Mouse (Mus musculus) hindbrain, postnatal 0 days (tissue): ENCODE data around the gene Prr14l. TPM values are rescaled to one million over a fixed set of nuclear protein-coding genes. Genes with fewer than 3 reads are reported as not detected.

Source experiments
- ATAC-seq: fragments of 200-750 bp; cut with Nextera tagmentation; 2 replicates; pipeline ENCODE4 v1.8.0; 2017; ENCODE audit warnings: mild to moderate bottlenecking, moderate TSS enrichment, moderate library complexity
- DNase-seq: peaks from one replicate; pipeline ENCODE4 v3.0.0-alpha.2; 2015; ENCODE audit warnings: low spot score
- H3K27ac ChIP-seq: fragments of 300-500 bp; sonication (generic); 2 replicates; pipeline ENCODE4 v1.5.1; 2014; ENCODE audit warnings: mild to moderate bottlenecking
- H3K27me3 ChIP-seq: fragments of 300-500 bp; sonication (generic); 2 replicates; pipeline ENCODE4 v1.6.1; 2014; ENCODE audit warnings: low read length, mixed read lengths; ENCODE audit not compliant: insufficient read depth
- H3K36me3 ChIP-seq: fragments of 300-500 bp; sonication (generic); 2 replicates; pipeline ENCODE4 v1.6.1; 2014; ENCODE audit warnings: low read length, mixed read lengths; ENCODE audit not compliant: insufficient read depth
- H3K4me1 ChIP-seq: fragments of 300-500 bp; sonication (generic); 2 replicates; pipeline ENCODE4 v1.6.1; 2014; ENCODE audit warnings: antibody characterized with exemption, low read length, mixed read lengths; ENCODE audit not compliant: insufficient read depth
- H3K4me2 ChIP-seq: fragments of 300-500 bp; sonication (generic); 2 replicates; pipeline ENCODE4 v1.6.1; 2014; ENCODE audit warnings: low read depth, mild to moderate bottlenecking, low read length, moderate library complexity, mixed read lengths
- H3K4me3 ChIP-seq: fragments of 300-500 bp; sonication (generic); 2 replicates; pipeline ENCODE4 v1.5.1; 2014; ENCODE audit warnings: low read length
- H3K9ac ChIP-seq: fragments of 300-500 bp; sonication (generic); replicated peaks from 2 replicates; pipeline ENCODE4 v1.6.1; 2014; ENCODE audit warnings: mild to moderate bottlenecking, low read length, moderate library complexity, mixed read lengths
- H3K9me3 ChIP-seq: fragments of 300-500 bp; sonication (generic); 2 replicates; pipeline ENCODE4 v1.6.1; 2016; ENCODE audit warnings: low read length, mixed read lengths
- CTCF ChIP-seq: IDR thresholded peaks from 2 replicates; pipeline ENCODE4 v1.5.1; 2016; ENCODE audit warnings: antibody characterized with exemption, control low read depth, low read depth
- WGBS: fragments of 180-500 bp; shearing (Covaris S2); extraction: QIAGEN DNeasy Blood & Tissue Kit; methylation state at CpG from one replicate; pipeline ENCODE4 v1.1.7; 2014; 5-methylcytosine and 5-hydroxymethylcytosine counted together
- polyA plus RNA-seq: library from polyadenylated mRNA; unstranded; fragments of >200 nt; fragmentation: Nextera tagmentation; extraction: Ambion mirVana; gene quantifications from 2 replicates; pipeline ENCODE4 v1.2.1, GENCODE M21; 2015
- total RNA-seq: library from RNA; depleted of rRNA; stranded (reverse); fragments of >200 nt; gene quantifications from 2 replicates; pipeline ENCODE4 v1.2.3, GENCODE M21; 2014; rRNA removed

The Prr14l gene
- total and polyA plus RNA-seq, 2 experiments from 2014 or later: 14.4 to 23.8 TPM

DNA sequence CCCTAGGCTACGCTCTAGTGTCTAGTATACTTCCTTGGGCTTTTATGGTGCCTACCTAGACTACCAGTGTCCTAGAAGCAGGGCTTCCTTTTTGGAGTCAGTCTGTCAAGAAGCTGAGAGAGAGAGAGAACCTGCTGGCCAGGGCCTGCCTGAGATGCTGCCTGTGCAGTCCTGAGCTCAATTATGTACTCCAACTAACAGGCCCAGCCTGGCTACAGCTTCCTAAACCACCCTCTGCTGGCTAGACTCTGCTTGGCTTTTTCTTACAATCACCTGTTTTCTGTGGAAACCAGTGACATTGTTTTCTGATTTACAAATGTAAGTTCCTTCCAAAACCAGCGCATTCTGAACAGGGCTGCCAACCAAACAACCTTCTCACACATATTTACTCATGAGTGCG is 113.9 kb downstream of the Prr14l start:
- Histone ChIP-seq H3K27me3 (no peaks in the 10 kb centered on the region), H3K36me3 (peaks cover 5% of the 10 kb centered on the region; the same call in 1 of the 2 replicates), H3K27ac (peak overlapping the region; percentile 79), H3K9me3 (no peaks in the 10 kb centered on the region), H3K9ac (no peak overlapping the region), H3K4me1 (peaks cover 6% of the 10 kb centered on the region; the same call in 1 of the 2 replicates), H3K4me2 (no peak overlapping the region), H3K4me3 (no peak overlapping the region)
- no peak for ATAC-seq
- TF ChIP-seq CTCF: no peak
- no peak for DNase-seq
- WGBS: 91% methylated on average over 3 of the region's 3 CpGs

Other genes starting within 250 kb of the Prr14l start
- gene Yes1, start 243.1 kb downstream of the Prr14l start, total RNA-seq: 18.0 and 21.6 TPM in 2 replicates
- 15.1 and 17.5 TPM in 2 replicates for gene Yes1, start 243.1 kb downstream of the Prr14l start, polyA plus RNA-seq
- 99.7 and 126 TPM in 2 replicates for gene Pisd, start 68.6 kb downstream of the Prr14l start, total RNA-seq
- 79.2 and 83.6 TPM in 2 replicates for gene Pisd, start 68.6 kb downstream of the Prr14l start, polyA plus RNA-seq
- gene Gm20671, start 27.1 kb downstream of the Prr14l start, total RNA-seq: 2.3 and 5.6 TPM in 2 replicates
- gene Gm20671, start 27.1 kb downstream of the Prr14l start, polyA plus RNA-seq: not detected in 2 replicates
- gene Depdc5, start 9.4 kb upstream of the Prr14l start, total RNA-seq: 35.7 and 40.0 TPM in 2 replicates
- gene Depdc5, start 9.4 kb upstream of the Prr14l start, polyA plus RNA-seq: 15.8 and 16.7 TPM in 2 replicates
- gene Ywhah, start 164.6 kb upstream of the Prr14l start, total RNA-seq: 559 and 659 TPM in 2 replicates
- gene Ywhah, start 164.6 kb upstream of the Prr14l start, polyA plus RNA-seq: 935 and 978 TPM in 2 replicates
- 0.93 and 1.2 TPM in 2 replicates for gene Slc5a1, start 250.0 kb upstream of the Prr14l start, total RNA-seq
- 0.61 and 0.78 TPM in 2 replicates for gene Slc5a1, start 250.0 kb upstream of the Prr14l start, polyA plus RNA-seq